Mouse (Mus musculus) embryonic fibroblast, embryonic 13.5 days (primary cell): ENCODE results near the gene Lcor.

Experiments
- CTCF ChIP-seq: IDR thresholded peaks from 2 replicates; pipeline ENCODE4 v1.5.1; 2011; ENCODE audit warnings: mild to moderate bottlenecking, control low read depth, low read length, moderate library complexity, borderline replicate concordance; ENCODE audit not compliant: insufficient read depth
- POLR2A ChIP-seq: IDR thresholded peaks from 2 replicates; pipeline ENCODE4 v1.6.1; 2011; ENCODE audit warnings: low read depth, mild to moderate bottlenecking, control low read depth, low read length, moderate library complexity

GRCm38 (mm10) chr19:41582918-41583514 is 100.6 kb downstream of the Lcor start:
- TF ChIP-seq POLR2A (no peak), CTCF (no peak)
